Mouse (Mus musculus): ENCODE data around the gene Cnga1. TPM values are rescaled to one million over a fixed set of nuclear protein-coding genes. Genes with fewer than 3 reads are reported as not detected.
A peak's percentile ranks its signal among the peaks of the same experiment; 100 is the strongest.

The Cnga1 gene
- polyA plus RNA-seq, 1 experiment: not detected

- no peak overlapping the region for H3K27ac ChIP-seq (ENCODE audit: insufficient read depth, low read length)
- WGBS: 91% methylated on average over 3 of the region's 3 CpGs
These were observed 7.5 kb downstream of the Cnga1 start for GRCm38 (mm10) chr5:72636576-72636975.

GRCm38 (mm10) chr5:72636122-72636521 is 8.0 kb downstream of the Cnga1 start:
- no peak for DNase-seq
- H3K4me1 ChIP-seq (ENCODE audit: control insufficient read depth, insufficient read depth, low read length): no peaks in the 10 kb centered on the region
- no peak for TF ChIP-seq POLR2A (IDR thresholded peaks at IDR 0.05; ENCODE audit: borderline replicate concordance, insufficient read depth, low read length)
- TF ChIP-seq CTCF (IDR thresholded peaks at IDR 0.05; ENCODE audit: borderline replicate concordance, insufficient read depth, low read depth, low read length): no peak
- no peak overlapping the region for H3K4me3 ChIP-seq (replicated peaks; ENCODE audit: insufficient read depth, low read depth, low read length)
- no peak overlapping the region for H3K27ac ChIP-seq (ENCODE audit: insufficient read depth, low read length)
- 77% methylated on average over 3 of the region's 3 CpGs for WGBS
- no peaks in the 10 kb centered on the region for H3K27me3 ChIP-seq (ENCODE audit: control insufficient read depth, insufficient read depth, low read length)

More at GRCm38 (mm10) chr5:72636576-72636975, 7.5 kb downstream of the Cnga1 start:
- no peaks in the 10 kb centered on the region for H3K27me3 ChIP-seq (ENCODE audit: control insufficient read depth, insufficient read depth, low read length)
- TF ChIP-seq CTCF (IDR thresholded peaks at IDR 0.05; ENCODE audit: borderline replicate concordance, insufficient read depth, low read depth, low read length) (no peak), POLR2A (IDR thresholded peaks at IDR 0.05; ENCODE audit: borderline replicate concordance, insufficient read depth, low read length) (no peak)
- H3K4me1 ChIP-seq (ENCODE audit: control insufficient read depth, insufficient read depth, low read length): no peaks in the 10 kb centered on the region
- H3K4me3 ChIP-seq (replicated peaks; ENCODE audit: insufficient read depth, low read depth, low read length): no peak overlapping the region
- no peak for DNase-seq

GRCm38 (mm10) chr5:72634791-72635271 is 9.2 kb downstream of the Cnga1 start:
- Histone ChIP-seq H3K4me1 (ENCODE audit: control insufficient read depth, insufficient read depth, low read length) (no peaks in the 10 kb centered on the region), H3K27me3 (ENCODE audit: control insufficient read depth, insufficient read depth, low read length) (no peaks in the 10 kb centered on the region), H3K4me3 (replicated peaks; ENCODE audit: insufficient read depth, low read depth, low read length) (no peak overlapping the region), H3K27ac (ENCODE audit: insufficient read depth, low read length) (no peak overlapping the region)
- TF ChIP-seq POLR2A (IDR thresholded peaks at IDR 0.05; ENCODE audit: borderline replicate concordance, insufficient read depth, low read length) (no peak), CTCF (IDR thresholded peaks at IDR 0.05; ENCODE audit: borderline replicate concordance, insufficient read depth, low read depth, low read length) (no peak)
- no peak for DNase-seq
- WGBS: 85% methylated on average over 9 of the region's 9 CpGs

GRCm38 (mm10) chr5:72630026-72630425 is 14.0 kb downstream of the Cnga1 start:
- no peak for DNase-seq
- H3K4me1 ChIP-seq (ENCODE audit: control insufficient read depth, insufficient read depth, low read length): no peaks in the 10 kb centered on the region
- no peaks in the 10 kb centered on the region for H3K27me3 ChIP-seq (ENCODE audit: control insufficient read depth, insufficient read depth, low read length)
- H3K27ac ChIP-seq (ENCODE audit: insufficient read depth, low read length): no peak overlapping the region
- TF ChIP-seq CTCF (IDR thresholded peaks at IDR 0.05; ENCODE audit: borderline replicate concordance, insufficient read depth, low read depth, low read length): no peak
- TF ChIP-seq POLR2A (IDR thresholded peaks at IDR 0.05; ENCODE audit: borderline replicate concordance, insufficient read depth, low read length): no peak
- no peak overlapping the region for H3K4me3 ChIP-seq (replicated peaks; ENCODE audit: insufficient read depth, low read depth, low read length)
- 75% methylated on average over 6 of the region's 6 CpGs for WGBS

GRCm38 (mm10) chr5:72621022-72621421 is 23.1 kb downstream of the Cnga1 start:
- no peak for DNase-seq
- Histone ChIP-seq H3K27ac (ENCODE audit: insufficient read depth, low read length) (no peak overlapping the region), H3K4me1 (ENCODE audit: control insufficient read depth, insufficient read depth, low read length) (no peaks in the 10 kb centered on the region), H3K27me3 (ENCODE audit: control insufficient read depth, insufficient read depth, low read length) (no peaks in the 10 kb centered on the region), H3K4me3 (replicated peaks; ENCODE audit: insufficient read depth, low read depth, low read length) (no peak overlapping the region)
- WGBS: 96% methylated on average over 1 of the region's 1 CpGs
- TF ChIP-seq CTCF (IDR thresholded peaks at IDR 0.05; ENCODE audit: borderline replicate concordance, insufficient read depth, low read depth, low read length) (no peak), POLR2A (IDR thresholded peaks at IDR 0.05; ENCODE audit: borderline replicate concordance, insufficient read depth, low read length) (no peak)

- TF ChIP-seq POLR2A (IDR thresholded peaks at IDR 0.05; ENCODE audit: borderline replicate concordance, insufficient read depth, low read length) (no peak), CTCF (IDR thresholded peaks at IDR 0.05; ENCODE audit: borderline replicate concordance, insufficient read depth, low read depth, low read length) (no peak)
- 82% methylated on average over 4 of the region's 4 CpGs for WGBS
These were observed 26.7 kb downstream of the Cnga1 start for GRCm38 (mm10) chr5:72617413-72617812.

GRCm38 (mm10) chr5:72603138-72603537 is 40.9 kb downstream of the Cnga1 start:
- WGBS: 93% methylated on average over 4 of the region's 4 CpGs
- DNase-seq: no peak
- no peaks in the 10 kb centered on the region for H3K4me1 ChIP-seq (ENCODE audit: control insufficient read depth, insufficient read depth, low read length)
- TF ChIP-seq CTCF (IDR thresholded peaks at IDR 0.05; ENCODE audit: borderline replicate concordance, insufficient read depth, low read depth, low read length): no peak
- TF ChIP-seq POLR2A (IDR thresholded peaks at IDR 0.05; ENCODE audit: borderline replicate concordance, insufficient read depth, low read length): no peak
- H3K4me3 ChIP-seq (replicated peaks; ENCODE audit: insufficient read depth, low read depth, low read length): no peak overlapping the region
- H3K27me3 ChIP-seq (ENCODE audit: control insufficient read depth, insufficient read depth, low read length): no peaks in the 10 kb centered on the region
- H3K27ac ChIP-seq (ENCODE audit: insufficient read depth, low read length): no peak overlapping the region

More at GRCm38 (mm10) chr5:72617413-72617812, 26.7 kb downstream of the Cnga1 start:
- H3K27me3 ChIP-seq (ENCODE audit: control insufficient read depth, insufficient read depth, low read length): no peaks in the 10 kb centered on the region
- H3K4me1 ChIP-seq (ENCODE audit: control insufficient read depth, insufficient read depth, low read length): no peaks in the 10 kb centered on the region
- no peak for DNase-seq
- H3K27ac ChIP-seq (ENCODE audit: insufficient read depth, low read length): no peak overlapping the region
- H3K4me3 ChIP-seq (replicated peaks; ENCODE audit: insufficient read depth, low read depth, low read length): no peak overlapping the region

- H3K27ac ChIP-seq (ENCODE audit: insufficient read depth, low read length): no peak overlapping the region
- peak in 1 of 2 experiments; percentile 5 for DNase-seq
- H3K27me3 ChIP-seq (ENCODE audit: control insufficient read depth, insufficient read depth, low read length): no peaks in the 10 kb centered on the region
- 16% methylated on average over 5 of the region's 5 CpGs for WGBS
- TF ChIP-seq POLR2A (IDR thresholded peaks at IDR 0.05; ENCODE audit: borderline replicate concordance, insufficient read depth, low read length) (no peak), CTCF (IDR thresholded peaks at IDR 0.05; ENCODE audit: borderline replicate concordance, insufficient read depth, low read depth, low read length) (no peak; the same call in 1 of the 2 replicates)
- no peak overlapping the region for H3K4me3 ChIP-seq (replicated peaks; ENCODE audit: insufficient read depth, low read depth, low read length)
- H3K4me1 ChIP-seq (ENCODE audit: control insufficient read depth, insufficient read depth, low read length): no peaks in the 10 kb centered on the region
These were observed 43.1 kb downstream of the Cnga1 start for GRCm38 (mm10) chr5:72601006-72601405.
